Mouse (Mus musculus) ES-Bruce4 (cell line): ENCODE data around the gene Gzmd. TPM values are rescaled to one million over a fixed set of nuclear protein-coding genes. Genes with fewer than 3 reads are reported as not detected.

Source experiments
- H3K27ac ChIP-seq: 2 replicates; pipeline ENCODE4 v1.5.1; 2012; ENCODE audit warnings: low read length, inconsistent platforms; ENCODE audit not compliant: insufficient read depth
- H3K27me3 ChIP-seq: 2 replicates; pipeline ENCODE4 v1.6.1; 2012; ENCODE audit warnings: mild to moderate bottlenecking, low read length, inconsistent platforms; ENCODE audit not compliant: control insufficient read depth, poor library complexity, insufficient read depth, severe bottlenecking
- H3K36me3 ChIP-seq: 2 replicates; pipeline ENCODE4 v1.6.1; 2012; ENCODE audit warnings: inconsistent platforms, mild to moderate bottlenecking, low read length, moderate library complexity; ENCODE audit not compliant: control insufficient read depth, poor library complexity, insufficient read depth, severe bottlenecking
- H3K4me1 ChIP-seq: one replicate; pipeline ENCODE4 v1.8.1; 2011; ENCODE audit warnings: low read length; ENCODE audit not compliant: control insufficient read depth, insufficient read depth
- H3K4me3 ChIP-seq: 2 replicates; pipeline ENCODE4 v1.5.1; 2011; ENCODE audit warnings: low read depth, mild to moderate bottlenecking, low read length
- H3K9ac ChIP-seq: 2 replicates; pipeline ENCODE4 v1.6.1; 2012; ENCODE audit warnings: low read depth, mild to moderate bottlenecking, inconsistent platforms; ENCODE audit not compliant: poor library complexity, severe bottlenecking
- H3K9me3 ChIP-seq: replicated peaks from 2 replicates; pipeline ENCODE4 v1.6.1; 2012; ENCODE audit warnings: mild to moderate bottlenecking, low read length, inconsistent platforms; ENCODE audit not compliant: control insufficient read depth, poor library complexity, insufficient read depth, severe bottlenecking
- CTCF ChIP-seq: IDR thresholded peaks from one replicate; pipeline ENCODE4 v1.8.1; 2011; ENCODE audit warnings: low read depth, low read length
- EP300 ChIP-seq: IDR thresholded peaks from 2 replicates; pipeline ENCODE4 v1.6.1; 2011; ENCODE audit warnings: low read depth, low read length; ENCODE audit not compliant: insufficient read depth
- POLR2A ChIP-seq: IDR thresholded peaks from one replicate; pipeline ENCODE4 v1.8.1; 2011; ENCODE audit warnings: low read length; ENCODE audit not compliant: insufficient read depth
- polyA plus RNA-seq: library from polyadenylated mRNA; stranded (reverse); fragments of >200 nt; gene quantifications from 2 replicates; pipeline ENCODE4 v1.2.4, GENCODE M21; 2011; ENCODE audit warnings: low read depth; ENCODE audit not compliant: missing spikeins, insufficient read depth, insufficient read length

Gene Gzmd
- polyA plus RNA-seq, 1 experiment: not detected

DNA sequence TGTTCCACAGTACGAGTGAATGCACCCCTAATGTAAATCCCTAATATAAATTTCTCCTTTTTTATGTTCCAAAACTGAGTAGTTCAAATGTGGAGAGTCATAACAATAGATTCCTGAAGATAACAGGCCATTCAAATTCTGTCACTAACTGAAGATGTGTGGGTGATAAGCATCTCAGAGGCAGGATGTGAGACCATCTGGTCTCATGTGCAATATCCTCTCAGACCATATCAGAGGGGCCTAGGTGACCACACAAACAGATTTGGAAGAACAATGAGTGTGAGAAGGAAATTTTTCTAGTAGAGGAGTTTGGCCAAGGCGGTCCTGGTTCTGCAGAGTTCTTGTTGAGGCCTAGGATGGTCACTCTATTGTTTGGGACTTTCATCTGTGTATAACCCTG is 39.1 kb downstream of the Gzmd start:
- no peak overlapping the region for H3K4me3 ChIP-seq
- no peaks in the 10 kb centered on the region for H3K4me1 ChIP-seq
- 0 out of 2 replicates have a peak, but pooled peaks cover 4% of the 10 kb centered on the region for H3K9me3 ChIP-seq
- no peak overlapping the region for H3K27ac ChIP-seq
- no peak overlapping the region for H3K9ac ChIP-seq
- no peaks in the 10 kb centered on the region for H3K27me3 ChIP-seq
- TF ChIP-seq POLR2A (no peak), EP300 (no peak), CTCF (no peak)
- no peaks in the 10 kb centered on the region for H3K36me3 ChIP-seq

GRCm38 (mm10) chr14:56086711-56087110 is 45.7 kb downstream of the Gzmd start:
- H3K4me3 ChIP-seq: no peak overlapping the region

DNA sequence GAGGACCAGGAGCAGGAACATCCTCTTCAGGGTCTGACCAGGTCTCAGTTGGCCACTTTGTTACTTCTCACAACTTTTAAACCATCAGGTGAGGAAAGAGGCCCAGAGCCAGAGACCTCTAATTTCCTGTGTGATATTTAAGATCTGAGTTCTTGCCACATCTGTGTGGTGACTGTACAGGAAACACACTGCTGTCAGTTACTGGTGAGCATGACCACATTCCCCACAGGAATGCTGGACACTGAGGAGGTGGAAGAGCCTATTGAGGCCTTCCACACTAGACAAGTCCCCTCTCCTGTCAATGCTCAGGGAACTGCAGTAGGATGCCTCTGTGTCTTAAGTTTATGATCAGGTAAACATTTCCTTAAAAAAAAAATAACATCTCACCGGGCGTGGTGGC is 47.2 kb downstream of the Gzmd start, which contains the start of gene Mcpt8:
Gene Mcpt8 (minus strand): TSS at position 107 of the 400 bp plus-strand sequence.
- H3K9ac ChIP-seq: no peak within 1 kb of the TSS
- no peaks in the 10 kb centered on the region for H3K9me3 ChIP-seq
- no peaks in the 10 kb centered on the region for H3K4me1 ChIP-seq
- no peak within 1 kb of the TSS for H3K4me3 ChIP-seq
- no peak within 1 kb of the TSS for H3K27ac ChIP-seq
- no peak for TF ChIP-seq CTCF
- no peak for TF ChIP-seq POLR2A
- TF ChIP-seq EP300: no peak
- no peaks in the 10 kb centered on the region for H3K36me3 ChIP-seq
- H3K27me3 ChIP-seq: no peaks in the 10 kb centered on the region; the same call in 1 of the 2 replicates

More at GRCm38 (mm10) chr14:56086711-56087110, 45.7 kb downstream of the Gzmd start:
- H3K9me3 ChIP-seq: no peaks in the 10 kb centered on the region
- no peak for TF ChIP-seq POLR2A
- no peak for TF ChIP-seq EP300
- no peak for TF ChIP-seq CTCF
- H3K36me3 ChIP-seq: no peaks in the 10 kb centered on the region
- no peak overlapping the region for H3K27ac ChIP-seq
- H3K27me3 ChIP-seq: no peaks in the 10 kb centered on the region; the same call in 1 of the 2 replicates
- no peak overlapping the region for H3K9ac ChIP-seq
- H3K4me1 ChIP-seq: no peaks in the 10 kb centered on the region

DNA sequence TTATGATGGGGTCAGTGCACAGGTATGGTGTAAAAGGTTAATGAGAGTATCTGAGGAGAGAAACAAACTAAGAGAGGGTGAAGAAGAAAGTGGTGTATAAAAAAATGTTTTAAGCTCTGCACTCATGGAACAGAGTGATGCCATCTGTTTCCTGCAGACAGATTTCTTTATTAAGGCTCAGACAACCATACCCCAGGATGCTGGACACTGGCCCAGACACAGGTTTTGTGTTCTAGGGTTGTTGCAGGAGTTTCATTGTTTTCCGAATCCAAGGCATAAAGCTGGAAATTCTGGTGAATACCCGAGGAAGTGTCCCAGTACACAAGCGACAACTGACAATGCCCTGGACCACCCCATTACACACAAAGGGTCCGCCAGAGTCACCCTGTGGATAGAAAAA is 50.4 kb downstream of the Gzmd start:
- H3K27ac ChIP-seq: no peak overlapping the region
- H3K4me1 ChIP-seq: no peaks in the 10 kb centered on the region
- no peak overlapping the region for H3K4me3 ChIP-seq
- no peaks in the 10 kb centered on the region; the same call in 1 of the 2 replicates for H3K27me3 ChIP-seq
- no peaks in the 10 kb centered on the region for H3K36me3 ChIP-seq
- TF ChIP-seq POLR2A (no peak), CTCF (no peak), EP300 (no peak)
- no peak overlapping the region for H3K9ac ChIP-seq
- no peaks in the 10 kb centered on the region for H3K9me3 ChIP-seq

Other genes starting within 250 kb of the Gzmd start
- 0.21 and 0.27 TPM in 2 replicates for gene Cbln3, start 248.2 kb downstream of the Gzmd start, polyA plus RNA-seq
- 29.8 and 30.9 TPM in 2 replicates for gene Khnyn, start 247.7 kb downstream of the Gzmd start, polyA plus RNA-seq
- gene Sdr39u1, start 232.3 kb downstream of the Gzmd start, polyA plus RNA-seq: 7.9 and 13.2 TPM in 2 replicates
- gene Cma1, start 187.9 kb downstream of the Gzmd start, polyA plus RNA-seq: not detected in 2 replicates
- gene Cma2, start 181.6 kb downstream of the Gzmd start, polyA plus RNA-seq: not detected in 2 replicates
- not detected in 2 replicates for gene Mcpt1, start 114.6 kb downstream of the Gzmd start, polyA plus RNA-seq
- not detected in 2 replicates for gene Mcpt9, start 102.1 kb downstream of the Gzmd start, polyA plus RNA-seq
- not detected in 2 replicates for gene Mcpt2, start 90.6 kb downstream of the Gzmd start, polyA plus RNA-seq
- not detected in 2 replicates for gene Mcpt4, start 70.3 kb downstream of the Gzmd start, polyA plus RNA-seq
- gene Mcpt8, start 47.3 kb downstream of the Gzmd start, polyA plus RNA-seq: not detected in 2 replicates
- gene Ctsg, start 30.0 kb downstream of the Gzmd start, polyA plus RNA-seq: not detected in 2 replicates
- not detected in 2 replicates for gene Gzme, start 12.0 kb downstream of the Gzmd start, polyA plus RNA-seq
- not detected in 2 replicates for gene Gzmg, start 27.0 kb upstream of the Gzmd start, polyA plus RNA-seq
- gene Gzmn, start 42.0 kb upstream of the Gzmd start, polyA plus RNA-seq: not detected in 2 replicates
- gene Gzmf, start 78.8 kb upstream of the Gzmd start, polyA plus RNA-seq: not detected in 2 replicates
- gene Gzmc, start 102.0 kb upstream of the Gzmd start, polyA plus RNA-seq: not detected in 2 replicates
- gene Gzmb, start 129.7 kb upstream of the Gzmd start, polyA plus RNA-seq: not detected in 2 replicates
- gene Atp12a, start 232.5 kb upstream of the Gzmd start, polyA plus RNA-seq: 1.7 and 1.9 TPM in 2 replicates